Mouse (Mus musculus): ENCODE measurements around the gene Gm49358.

DNA sequence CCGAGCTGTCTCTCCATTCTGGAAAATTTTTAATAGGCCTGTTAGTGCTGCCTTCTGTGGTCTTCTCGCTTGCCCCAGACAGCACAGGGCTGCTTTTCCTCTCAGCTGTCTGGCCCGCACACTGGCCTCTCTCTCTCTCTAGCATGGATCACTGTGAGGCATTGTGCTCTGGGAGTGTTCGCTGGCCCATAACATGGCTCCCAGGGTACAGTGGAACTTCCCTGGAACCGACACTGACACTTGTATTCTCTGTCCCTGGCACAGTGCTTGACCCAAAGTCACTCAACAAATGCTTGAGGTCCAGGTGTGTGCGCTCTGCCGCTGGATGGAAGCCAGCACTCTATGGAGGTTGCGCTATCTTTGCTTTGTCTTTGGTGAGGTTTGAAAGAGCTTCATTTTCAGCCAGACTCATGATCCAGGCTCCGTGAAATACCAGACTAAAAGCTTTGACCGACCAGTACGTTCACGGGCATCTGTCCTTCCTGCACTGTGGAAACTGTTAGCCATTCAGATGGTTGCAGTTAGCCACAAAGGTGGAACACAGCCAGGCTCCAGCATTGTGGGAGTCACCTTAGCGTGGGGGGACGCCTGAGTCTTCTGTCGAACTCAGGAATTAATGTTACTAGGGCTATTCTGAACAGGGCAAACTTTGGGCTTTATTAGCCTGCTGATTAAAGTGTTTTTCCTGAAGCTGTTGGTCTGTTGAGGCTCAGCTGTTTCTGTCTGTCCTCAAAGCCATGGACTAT, 44.4 kb downstream of the Gm49358 start:
- TF ChIP-seq CTCF (IDR thresholded peaks at IDR 0.05; ENCODE audit: extremely low read depth, insufficient read length, insufficient replicate concordance, low read depth, low read length) (no peak), POLR2A (IDR thresholded peaks at IDR 0.05; ENCODE audit: low read depth, low read length) (no peak)
